Mouse (Mus musculus) regulatory T cell (primary cell): ENCODE results near the gene Gp2.

ENCODE experiments used
- in situ Hi-C: fragments of 300-600 bp; cut with MboI, MseI; formaldehyde crosslinking; loops from one replicate; pipeline ENCODE4 v1.15.1; 2025; ENCODE audit warnings: high pct_unique_total_duplicates

Gp2 gene

GRCm38 (mm10) chr7:119459185-119459584, at the start of gene Gp2:
Gene Gp2 (minus strand): TSS chr7:119459285.
- in situ Hi-C loops, result no loop called here

- in situ Hi-C loops, result loop anchor here (10.0 kb wide), 1 partner anchor 1505 kb away; no protein-coding TSS in a partner anchor
These were observed 31.1 kb upstream of the Gp2 start for GRCm38 (mm10) chr7:119490041-119490780.

GRCm38 (mm10) chr7:119486683-119487082, 27.6 kb upstream of the Gp2 start:
- in situ Hi-C loops, result loop anchor here (5.0 kb wide), 1 partner anchor 96 kb away; no protein-coding TSS in a partner anchor

- in situ Hi-C loops, result loop anchor here (5.0 kb wide), 1 partner anchor 48 kb away; no protein-coding TSS in a partner anchor
These were observed 25.1 kb upstream of the Gp2 start for GRCm38 (mm10) chr7:119484154-119484553.

GRCm38 (mm10) chr7:119479256-119479655, 20.2 kb upstream of the Gp2 start, which contains the start of gene Umod:
Gene Umod (minus strand): TSS chr7:119479282.
- in situ Hi-C loops, result no loop called here

GRCm38 (mm10) chr7:119476500-119477389, 17.7 kb upstream of the Gp2 start:
- in situ Hi-C loops, result no loop called here

- in situ Hi-C loops, result no loop called here
These were observed 4.9 kb downstream of the Gp2 start for GRCm38 (mm10) chr7:119454192-119454591.

- in situ Hi-C loops, result no loop called here
These were observed 15.2 kb downstream of the Gp2 start for GRCm38 (mm10) chr7:119443849-119444248.

- in situ Hi-C loops, result no loop called here
These were observed 17.1 kb downstream of the Gp2 start for GRCm38 (mm10) chr7:119441938-119442337.

GRCm38 (mm10) chr7:119427180-119427616, 31.9 kb downstream of the Gp2 start:
- in situ Hi-C loops, result no loop called here

GRCm38 (mm10) chr7:119420730-119421129, 38.4 kb downstream of the Gp2 start:
- in situ Hi-C loops, result no loop called here

- in situ Hi-C loops, result no loop called here
These were observed 40.6 kb downstream of the Gp2 start for GRCm38 (mm10) chr7:119418523-119418922.

GRCm38 (mm10) chr7:119394050-119394732, 64.9 kb downstream of the Gp2 start:
- in situ Hi-C loops, result loop anchor here (10.0 kb wide), 1 partner anchor 479 kb away; no protein-coding TSS in a partner anchor
